Mouse (Mus musculus): ENCODE data around the gene Fgf22.

GRCm38 (mm10) chr10:79778006-79778405 lies 23.1 kb downstream of the Fgf22 start:
- no peak for TF ChIP-seq E2F4 (IDR thresholded peaks at IDR 0.05; ENCODE audit: insufficient read depth)
- TF ChIP-seq POLR2A (IDR thresholded peaks at IDR 0.05; ENCODE audit: insufficient read length, low read depth) = no peak
- TF ChIP-seq MYOD1 (IDR thresholded peaks at IDR 0.05; ENCODE audit: control insufficient read depth in 1 of 3, insufficient read length in 2 of 3, low read depth in 2 of 3) = no peak
- TF ChIP-seq TCF12 (IDR thresholded peaks at IDR 0.05; ENCODE audit: insufficient read depth, poor library complexity, severe bottlenecking) = no peak
- TF ChIP-seq USF1 (IDR thresholded peaks at IDR 0.05; ENCODE audit: low read depth) = no peak
- TF ChIP-seq MAX (IDR thresholded peaks at IDR 0.05; ENCODE audit: low read depth) = no peak
- TF ChIP-seq CEBPB (IDR thresholded peaks at IDR 0.05; ENCODE audit: insufficient read depth, poor library complexity, severe bottlenecking) = no peak
